Mouse (Mus musculus) liver, postnatal 0 days (tissue): ENCODE measurements around the gene Tomm34.

ENCODE experiments used
- CTCF ChIP-seq: sonication (generic); IDR thresholded peaks from 2 replicates; pipeline ENCODE4 v1.5.1; 2016; ENCODE audit warnings: antibody characterized with exemption, low read depth
- EP300 ChIP-seq: IDR thresholded peaks from 2 replicates; pipeline ENCODE4 v1.6.1; 2016; ENCODE audit warnings: antibody characterized with exemption, low read depth, mild to moderate bottlenecking

- no peak for TF ChIP-seq CTCF
- no peak for TF ChIP-seq EP300
Observed at GRCm38 (mm10) chr2:164025150-164025549, 45.8 kb downstream of the Tomm34 start, which contains the start of gene Pabpc1l.
